Mouse (Mus musculus) intestine, embryonic 16.5 days (tissue): ENCODE results near the gene Cldnd2. TPM values are rescaled to one million over a fixed set of nuclear protein-coding genes. Genes with fewer than 3 reads are reported as not detected.
A peak's percentile ranks its signal among the peaks of the same experiment; 100 is the strongest.

Experiments used
- ATAC-seq: fragments of 200-750 bp; cut with Nextera tagmentation; 2 replicates; pipeline ENCODE4 v1.8.0; 2017; ENCODE audit warnings: moderate TSS enrichment, moderate library complexity
- H3K27ac ChIP-seq: fragments of 300-500 bp; sonication (generic); 2 replicates; pipeline ENCODE4 v1.5.1; 2014; ENCODE audit warnings: mild to moderate bottlenecking, low read length
- H3K27me3 ChIP-seq: fragments of 300-500 bp; sonication (generic); replicated peaks from 2 replicates; pipeline ENCODE4 v1.6.1; 2014; ENCODE audit warnings: low read length, control low read depth, mixed read lengths; ENCODE audit not compliant: control insufficient read depth, insufficient read depth
- H3K36me3 ChIP-seq: fragments of 300-500 bp; sonication (generic); 2 replicates; pipeline ENCODE4 v1.6.1; 2014; ENCODE audit warnings: low read length, control low read depth; ENCODE audit not compliant: control insufficient read depth, insufficient read depth
- H3K4me1 ChIP-seq: fragments of 300-500 bp; sonication (generic); 2 replicates; pipeline ENCODE4 v1.6.1; 2014; ENCODE audit warnings: low read length, control low read depth, mixed read lengths; ENCODE audit not compliant: control insufficient read depth, insufficient read depth
- H3K4me2 ChIP-seq: fragments of 300-500 bp; sonication (generic); 2 replicates; pipeline ENCODE4 v1.6.1; 2014; ENCODE audit warnings: low read depth, low read length, control low read depth
- H3K4me3 ChIP-seq: fragments of 300-500 bp; sonication (generic); 2 replicates; pipeline ENCODE4 v1.5.1; 2014; ENCODE audit warnings: mild to moderate bottlenecking, low read length
- H3K9ac ChIP-seq: fragments of 300-500 bp; sonication (generic); 2 replicates; pipeline ENCODE4 v1.6.1; 2014; ENCODE audit warnings: low read depth, low read length
- H3K9me3 ChIP-seq: fragments of 300-500 bp; sonication (generic); 2 replicates; pipeline ENCODE4 v1.6.1; 2016; ENCODE audit warnings: low read length, control low read depth; ENCODE audit not compliant: control insufficient read depth
- WGBS: fragments of 180-500 bp; shearing (Covaris S2); extraction: QIAGEN DNeasy Blood & Tissue Kit; methylation state at CpG from one replicate; pipeline ENCODE4 v1.1.7; 2014; 5-methylcytosine and 5-hydroxymethylcytosine counted together
- polyA plus RNA-seq: library from polyadenylated mRNA; unstranded; fragments of >200 nt; fragmentation: Nextera tagmentation; extraction: Ambion mirVana; gene quantifications from 2 replicates; pipeline ENCODE4 v1.2.1, GENCODE M21; 2015

The Cldnd2 gene
- polyA plus RNA-seq, 1 experiment from 2014 or later = not detected

- H3K4me3 ChIP-seq = no peak overlapping the region
- H3K4me2 ChIP-seq = no peak overlapping the region
- no peaks in the 10 kb centered on the region for H3K36me3 ChIP-seq
- H3K9ac ChIP-seq = no peak overlapping the region
- WGBS = 14% methylated on average over 11 of the region's 11 CpGs
- H3K27me3 ChIP-seq = no peaks in the 10 kb centered on the region
- H3K27ac ChIP-seq = no peak overlapping the region
- H3K4me1 ChIP-seq = no peaks in the 10 kb centered on the region
- no peaks in the 10 kb centered on the region for H3K9me3 ChIP-seq
- peak; percentile 96 for ATAC-seq
These were observed 17.5 kb upstream of the Cldnd2 start for GRCm38 (mm10) chr7:43422995-43423617.

- WGBS = 68% methylated on average over 3 of the region's 3 CpGs
- Histone ChIP-seq H3K36me3 (no peaks in the 10 kb centered on the region), H3K9me3 (no peaks in the 10 kb centered on the region), H3K27ac (no peak overlapping the region), H3K9ac (no peak overlapping the region), H3K27me3 (no peaks in the 10 kb centered on the region), H3K4me1 (no peaks in the 10 kb centered on the region), H3K4me2 (no peak overlapping the region), H3K4me3 (no peak overlapping the region)
- no peak for ATAC-seq
These were observed 16.5 kb upstream of the Cldnd2 start for GRCm38 (mm10) chr7:43423991-43424625.

GRCm38 (mm10) chr7:43427406-43427805 lies 13.2 kb upstream of the Cldnd2 start, which contains the start of gene Lim2:
Gene Lim2 (plus strand): TSS chr7:43427670.
- H3K27ac ChIP-seq = no peak within 1 kb of the TSS
- H3K4me1 ChIP-seq = no peaks in the 10 kb centered on the region
- no peak for ATAC-seq
- H3K36me3 ChIP-seq = no peaks in the 10 kb centered on the region
- H3K4me3 ChIP-seq = no peak within 1 kb of the TSS
- no peak within 1 kb of the TSS for H3K9ac ChIP-seq
- H3K27me3 ChIP-seq = no peaks in the 10 kb centered on the region
- H3K9me3 ChIP-seq = 0 out of 2 replicates have a peak, but pooled peaks cover 5% of the 10 kb centered on the region
- H3K4me2 ChIP-seq = no peak within 1 kb of the TSS
- 79% methylated on average over 8 of the region's 8 CpGs for WGBS

- H3K27ac ChIP-seq = no peak overlapping the region
- H3K36me3 ChIP-seq = no peaks in the 10 kb centered on the region
- no peaks in the 10 kb centered on the region for H3K4me1 ChIP-seq
- H3K9ac ChIP-seq = no peak overlapping the region
- H3K9me3 ChIP-seq = 0 out of 2 replicates have a peak, but pooled peaks cover 5% of the 10 kb centered on the region
- no peak overlapping the region for H3K4me3 ChIP-seq
- H3K4me2 ChIP-seq = no peak overlapping the region
- H3K27me3 ChIP-seq = no peaks in the 10 kb centered on the region
- 35% methylated on average over 4 of the region's 4 CpGs for WGBS
- peak; percentile 79 for ATAC-seq
These were observed 11.1 kb upstream of the Cldnd2 start for GRCm38 (mm10) chr7:43429500-43429899.

- 0 out of 2 replicates have a peak, but pooled peaks cover 5% of the 10 kb centered on the region for H3K9me3 ChIP-seq
- H3K36me3 ChIP-seq = no peaks in the 10 kb centered on the region
- no peaks in the 10 kb centered on the region for H3K27me3 ChIP-seq
- H3K4me1 ChIP-seq = no peaks in the 10 kb centered on the region
- WGBS = 74% methylated on average over 4 of the region's 4 CpGs
- no peak overlapping the region for H3K4me2 ChIP-seq
- H3K4me3 ChIP-seq = no peak overlapping the region
- H3K27ac ChIP-seq = no peak overlapping the region
- H3K9ac ChIP-seq = no peak overlapping the region
- no peak for ATAC-seq
These were observed 7.7 kb upstream of the Cldnd2 start for GRCm38 (mm10) chr7:43432891-43433290.

GRCm38 (mm10) chr7:43434676-43435075 lies 5.9 kb upstream of the Cldnd2 start:
- Histone ChIP-seq H3K9ac (no peak overlapping the region), H3K4me2 (no peak overlapping the region), H3K27ac (no peak overlapping the region), H3K36me3 (no peaks in the 10 kb centered on the region), H3K4me1 (no peaks in the 10 kb centered on the region), H3K27me3 (no peaks in the 10 kb centered on the region), H3K9me3 (0 out of 2 replicates have a peak, but pooled peaks cover 5% of the 10 kb centered on the region), H3K4me3 (no peak overlapping the region)
- 90% methylated on average over 5 of the region's 5 CpGs for WGBS
- no peak for ATAC-seq

- no peaks in the 10 kb centered on the region for H3K4me1 ChIP-seq
- 71% methylated on average over 10 of the region's 10 CpGs for WGBS
- no peak within 1 kb of the TSS for H3K4me2 ChIP-seq
- H3K27me3 ChIP-seq = no peaks in the 10 kb centered on the region
- ATAC-seq = no peak
- no peak within 1 kb of the TSS for H3K9ac ChIP-seq
- no peak within 1 kb of the TSS for H3K27ac ChIP-seq
- no peak within 1 kb of the TSS for H3K4me3 ChIP-seq
- no peaks in the 10 kb centered on the region for H3K36me3 ChIP-seq
- H3K9me3 ChIP-seq = 0 out of 2 replicates have a peak, but pooled peaks cover 5% of the 10 kb centered on the region
These were observed 4.0 kb upstream of the Cldnd2 start, which contains the start of gene Nkg7 for GRCm38 (mm10) chr7:43436341-43437255. Gene Nkg7 (plus strand): TSS chr7:43437073.

- no peak overlapping the region for H3K4me2 ChIP-seq
- H3K27ac ChIP-seq = no peak overlapping the region
- peaks cover 9% of the 10 kb centered on the region; the same call in 1 of the 2 replicates for H3K4me1 ChIP-seq
- no peaks in the 10 kb centered on the region for H3K36me3 ChIP-seq
- no peaks in the 10 kb centered on the region for H3K9me3 ChIP-seq
- no peak overlapping the region for H3K9ac ChIP-seq
- H3K4me3 ChIP-seq = no peak overlapping the region
- ATAC-seq = no peak
- H3K27me3 ChIP-seq = no peaks in the 10 kb centered on the region
- 74% methylated on average over 4 of the region's 4 CpGs for WGBS
These were observed 2.0 kb upstream of the Cldnd2 start for GRCm38 (mm10) chr7:43438611-43439010.

- ATAC-seq = no peak
- Histone ChIP-seq H3K4me2 (no peak overlapping the region), H3K4me3 (no peak overlapping the region), H3K27me3 (no peaks in the 10 kb centered on the region), H3K9ac (no peak overlapping the region), H3K27ac (no peak overlapping the region), H3K9me3 (no peaks in the 10 kb centered on the region), H3K36me3 (no peaks in the 10 kb centered on the region), H3K4me1 (peaks cover 18% of the 10 kb centered on the region)
- 75% methylated on average over 3 of the region's 3 CpGs for WGBS
These were observed 489 bp downstream of the Cldnd2 start for GRCm38 (mm10) chr7:43441071-43441470.
